Mouse (Mus musculus) kidney, postnatal 25 days (tissue): ENCODE results near the gene S100a2.
A peak's percentile ranks its signal among the peaks of the same experiment; 100 is the strongest.

Source experiments
- DNase-seq, 2 experiments: peaks; one replicate each; pipeline ENCODE4 v3.0.0; 2021; ENCODE audit warnings: mixed read lengths in 2 of 2

Gene S100a2

GRCm38 (mm10) chr3:90621552-90621951 lies 31.5 kb downstream of the S100a2 start:
- no peak for DNase-seq

- peak; percentile 52 to 70 for DNase-seq
Measured at GRCm38 (mm10) chr3:90623435-90624071, 33.5 kb downstream of the S100a2 start.

GRCm38 (mm10) chr3:90625496-90625895 lies 35.4 kb downstream of the S100a2 start:
- no peak for DNase-seq

- DNase-seq: no peak
Measured at GRCm38 (mm10) chr3:90626266-90627021, 36.4 kb downstream of the S100a2 start.

GRCm38 (mm10) chr3:90627366-90627765 lies 37.3 kb downstream of the S100a2 start:
- no peak for DNase-seq

GRCm38 (mm10) chr3:90627807-90628206 lies 37.8 kb downstream of the S100a2 start:
- no peak for DNase-seq

GRCm38 (mm10) chr3:90629298-90629697 lies 39.3 kb downstream of the S100a2 start:
- no peak for DNase-seq

GRCm38 (mm10) chr3:90631984-90632383 lies 41.9 kb downstream of the S100a2 start:
- no peak for DNase-seq

GRCm38 (mm10) chr3:90638511-90639275 lies 48.6 kb downstream of the S100a2 start:
- no peak for DNase-seq

- DNase-seq: peak in 1 of 2 experiments; percentile 51
Measured at GRCm38 (mm10) chr3:90639511-90640154, 49.6 kb downstream of the S100a2 start.

- DNase-seq: no peak
Measured at GRCm38 (mm10) chr3:90640981-90641380, 50.9 kb downstream of the S100a2 start.
